ENCODE assay signal across 27 mouse cellular contexts in the genomic region with DNA sequence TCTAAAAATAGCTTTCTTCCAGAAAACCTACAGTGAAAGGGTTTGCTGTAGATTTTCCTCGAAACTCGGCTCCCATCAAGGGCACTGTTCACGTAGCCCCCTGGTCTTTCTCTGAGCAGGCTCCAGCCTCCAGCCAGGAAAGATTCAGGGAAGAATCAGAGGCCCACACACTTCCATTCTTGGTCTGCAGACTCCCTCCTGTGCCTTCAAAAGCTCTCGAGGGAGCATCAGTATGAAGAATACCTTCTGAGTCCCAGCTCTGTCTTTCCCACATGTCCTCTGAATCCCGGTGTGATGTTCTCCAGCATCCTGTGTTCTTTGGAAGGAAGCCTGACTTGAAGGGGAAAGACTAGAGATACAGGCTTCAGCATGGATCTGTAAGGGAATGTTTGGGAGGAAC.
DNase-seq lines count a peak whose midpoint lies in the region; ATAC-seq and TF ChIP-seq lines count a peak whose summit lies in the region.
"Had no signal": no experiment of that assay in that cellular context is flagged by ENCODE, and none has a peak within 500 bp of the region (broad histone marks: within the 10 kb centered on the region; RNA-seq: fewer than 3 reads in every experiment).

No protein-coding gene starts in this region.

- H3K4me2 ChIP-seq in intestine, embryonic 14.5 days (ENCODE audit: low read length), result no peak overlapping the region
- no peak overlapping the region for H3K4me2 ChIP-seq in intestine, postnatal 0 days (replicated peaks; ENCODE audit: low read depth)
- H3K4me2 ChIP-seq in stomach, embryonic 15.5 days, result no peak overlapping the region
- H3K4me2 ChIP-seq in stomach, postnatal 0 days (replicated peaks; ENCODE audit: low read depth), result no peak overlapping the region
- H3K4me2 ChIP-seq: forebrain, embryonic 15.5 days; hindbrain, embryonic 12.5 days; kidney, embryonic 15.5 days had no signal

- H3K9me3 ChIP-seq in intestine, embryonic 14.5 days (ENCODE audit: control insufficient read depth, low read length), result no peaks in the 10 kb centered on the region
- no peaks in the 10 kb centered on the region for H3K9me3 ChIP-seq in intestine, postnatal 0 days (ENCODE audit: control insufficient read depth)
- H3K9me3 ChIP-seq in stomach, embryonic 15.5 days, result no peaks in the 10 kb centered on the region
- no peaks in the 10 kb centered on the region for H3K9me3 ChIP-seq in stomach, postnatal 0 days (ENCODE audit: control insufficient read depth, low read length)
- H3K9me3 ChIP-seq: forebrain, embryonic 15.5 days; hindbrain, embryonic 12.5 days; kidney, embryonic 15.5 days had no signal

- no peak for DNase-seq in frontal cortex, postnatal 25 days (ENCODE audit: low spot score in 2 of 2)
- DNase-seq in intestine, embryonic 14.5 days (ENCODE audit: low spot score), result no peak
- no peak for DNase-seq in stomach, postnatal 0 days (ENCODE audit: low spot score)
- no peak for DNase-seq in adrenal gland, adult 8-10 months
- DNase-seq: adrenal gland, postnatal 14 days; cerebellum, adult 11-12 months; cerebellum, adult 9-11 months; gastrocnemius, postnatal 10 days; heart, postnatal 14 days; kidney, adult 18-20 months; kidney, postnatal 25 days; liver; lung, adult 2 months; lung, postnatal 10 days; midbrain, embryonic 14.5 days; right cerebral cortex, postnatal 4 days had no signal

- no peaks in the 10 kb centered on the region for H3K27me3 ChIP-seq in intestine, embryonic 14.5 days (replicated peaks; ENCODE audit: control insufficient read depth, insufficient read depth, low read length)
- H3K27me3 ChIP-seq in intestine, postnatal 0 days (replicated peaks; ENCODE audit: control insufficient read depth, insufficient read depth, low read length), result no peaks in the 10 kb centered on the region
- no peaks in the 10 kb centered on the region for H3K27me3 ChIP-seq in stomach, embryonic 15.5 days (replicated peaks)
- no peaks in the 10 kb centered on the region for H3K27me3 ChIP-seq in stomach, postnatal 0 days (ENCODE audit: control insufficient read depth, insufficient read depth, low read length)
- H3K27me3 ChIP-seq: hindbrain, embryonic 12.5 days; kidney, embryonic 15.5 days had no signal

- ATAC-seq in frontal cortex, adult (ENCODE audit: low TSS enrichment), result peak; percentile 76
- no peak for ATAC-seq in intestine, embryonic 14.5 days (replicated peaks; ENCODE audit: low FRiP score, low TSS enrichment, low read depth)
- ATAC-seq in intestine, postnatal 0 days, result no peak
- no peak for ATAC-seq in stomach, embryonic 15.5 days (ENCODE audit: insufficient read depth, low FRiP score, low read depth)
- ATAC-seq in stomach, postnatal 0 days (ENCODE audit: low FRiP score, low TSS enrichment), result no peak
- ATAC-seq: forebrain, embryonic 15.5 days; hindbrain, postnatal 0 days; Patski had no signal

- peak overlapping the region; percentile 34; the same call in 1 of the 2 replicates for H3K27ac ChIP-seq in intestine, embryonic 14.5 days (ENCODE audit: low read depth)
- no peak overlapping the region for H3K27ac ChIP-seq in intestine, postnatal 0 days (ENCODE audit: low read depth, low read length)
- H3K27ac ChIP-seq in stomach, embryonic 15.5 days, result peak overlapping the region; percentile 48; the same call in 1 of the 2 replicates
- no peak overlapping the region for H3K27ac ChIP-seq in stomach, postnatal 0 days (replicated peaks)
- H3K27ac ChIP-seq: forebrain, embryonic 15.5 days; hindbrain, embryonic 12.5 days; hindbrain, postnatal 0 days; kidney, embryonic 15.5 days; layer of hippocampus, adult 2 months; liver, embryonic 14.5 days; macrophage had no signal

- no peak overlapping the region for H3K9ac ChIP-seq in intestine, embryonic 14.5 days (ENCODE audit: low read length)
- H3K9ac ChIP-seq in intestine, postnatal 0 days (ENCODE audit: low read depth, low read length), result no peak overlapping the region
- H3K9ac ChIP-seq in stomach, embryonic 15.5 days, result no peak overlapping the region
- no peak overlapping the region for H3K9ac ChIP-seq in stomach, postnatal 0 days (ENCODE audit: low read length)
- H3K9ac ChIP-seq: forebrain, embryonic 15.5 days; hindbrain, embryonic 12.5 days; kidney, embryonic 15.5 days; liver, embryonic 14.5 days had no signal

- no peak for TF ChIP-seq EP300 in stomach, postnatal 0 days (optimal IDR thresholded peaks at IDR 0.05)

- no peaks in the 10 kb centered on the region; the same call in 1 of the 2 replicates for H3K4me1 ChIP-seq in intestine, embryonic 14.5 days (replicated peaks; ENCODE audit: control insufficient read depth, insufficient read depth, low read length)
- H3K4me1 ChIP-seq in intestine, postnatal 0 days (replicated peaks; ENCODE audit: control insufficient read depth, insufficient read depth, low read length), result no peaks in the 10 kb centered on the region
- no peaks in the 10 kb centered on the region for H3K4me1 ChIP-seq in stomach, embryonic 15.5 days
- H3K4me1 ChIP-seq in stomach, postnatal 0 days (replicated peaks; ENCODE audit: control insufficient read depth, insufficient read depth), result 0 out of 2 replicates have a peak, but pooled peaks cover 3% of the 10 kb centered on the region
- H3K4me1 ChIP-seq: kidney, embryonic 15.5 days had no signal

- H3K36me3 ChIP-seq in intestine, embryonic 14.5 days (ENCODE audit: control insufficient read depth, insufficient read depth, low read length), result peaks cover 7% of the 10 kb centered on the region; the same call in 1 of the 2 replicates
- no peaks in the 10 kb centered on the region for H3K36me3 ChIP-seq in intestine, postnatal 0 days (ENCODE audit: control insufficient read depth, insufficient read depth)
- H3K36me3 ChIP-seq in stomach, embryonic 15.5 days, result no peaks in the 10 kb centered on the region
- H3K36me3 ChIP-seq in stomach, postnatal 0 days (ENCODE audit: control insufficient read depth, insufficient read depth, low read length), result no peaks in the 10 kb centered on the region
- H3K36me3 ChIP-seq: forebrain, embryonic 15.5 days; kidney, embryonic 15.5 days had no signal

- TF ChIP-seq CTCF in intestine, postnatal 0 days (IDR thresholded peaks at IDR 0.05; ENCODE audit: low read depth), result no peak
- no peak for TF ChIP-seq CTCF in stomach, postnatal 0 days (IDR thresholded peaks at IDR 0.05; ENCODE audit: low read depth)

- WGBS in intestine, embryonic 14.5 days, result 68% methylated on average over 5 of the region's 5 CpGs
- WGBS in intestine, postnatal 0 days, result 83% methylated on average over 5 of the region's 5 CpGs
- 66% methylated on average over 5 of the region's 5 CpGs for WGBS in stomach, embryonic 15.5 days
- WGBS in stomach, postnatal 0 days, result 76% methylated on average over 5 of the region's 5 CpGs

- no peak overlapping the region for H3K4me3 ChIP-seq in intestine, embryonic 14.5 days (ENCODE audit: low read depth, low read length)
- H3K4me3 ChIP-seq in intestine, postnatal 0 days (ENCODE audit: low read depth, low read length), result no peak overlapping the region
- H3K4me3 ChIP-seq in stomach, embryonic 15.5 days (replicated peaks), result no peak overlapping the region
- no peak overlapping the region for H3K4me3 ChIP-seq in stomach, postnatal 0 days (ENCODE audit: low read depth, low read length)
- H3K4me3 ChIP-seq: forebrain, embryonic 15.5 days; hindbrain, embryonic 12.5 days; kidney, embryonic 15.5 days; layer of hippocampus, adult 2 months had no signal

Comparison
In these comparisons a context has a peak if more than half of its experiments do, and no peak if none do; other contexts are left out.
1. H3K27ac ChIP-seq: peak in intestine, embryonic 14.5 days (single experiment) and stomach, embryonic 15.5 days (single experiment); none in intestine, postnatal 0 days (single experiment) and stomach, postnatal 0 days (single experiment).